Mouse (Mus musculus) thymus, adult 18-20 months (tissue): ENCODE results near the gene Atat1.

Experiments
- DNase-seq, 2 experiments: peaks; one replicate each; pipeline ENCODE4 v3.0.0; 2022; ENCODE audit warnings: mixed read lengths in 2 of 2

The Atat1 gene

GRCm38 (mm10) chr17:35917463-35918251, 7.8 kb upstream of the Atat1 start:
- no peak for DNase-seq

GRCm38 (mm10) chr17:35917143-35917462, 7.2 kb upstream of the Atat1 start:
- peak in 1 of 2 experiments; percentile 56 for DNase-seq

DNA sequence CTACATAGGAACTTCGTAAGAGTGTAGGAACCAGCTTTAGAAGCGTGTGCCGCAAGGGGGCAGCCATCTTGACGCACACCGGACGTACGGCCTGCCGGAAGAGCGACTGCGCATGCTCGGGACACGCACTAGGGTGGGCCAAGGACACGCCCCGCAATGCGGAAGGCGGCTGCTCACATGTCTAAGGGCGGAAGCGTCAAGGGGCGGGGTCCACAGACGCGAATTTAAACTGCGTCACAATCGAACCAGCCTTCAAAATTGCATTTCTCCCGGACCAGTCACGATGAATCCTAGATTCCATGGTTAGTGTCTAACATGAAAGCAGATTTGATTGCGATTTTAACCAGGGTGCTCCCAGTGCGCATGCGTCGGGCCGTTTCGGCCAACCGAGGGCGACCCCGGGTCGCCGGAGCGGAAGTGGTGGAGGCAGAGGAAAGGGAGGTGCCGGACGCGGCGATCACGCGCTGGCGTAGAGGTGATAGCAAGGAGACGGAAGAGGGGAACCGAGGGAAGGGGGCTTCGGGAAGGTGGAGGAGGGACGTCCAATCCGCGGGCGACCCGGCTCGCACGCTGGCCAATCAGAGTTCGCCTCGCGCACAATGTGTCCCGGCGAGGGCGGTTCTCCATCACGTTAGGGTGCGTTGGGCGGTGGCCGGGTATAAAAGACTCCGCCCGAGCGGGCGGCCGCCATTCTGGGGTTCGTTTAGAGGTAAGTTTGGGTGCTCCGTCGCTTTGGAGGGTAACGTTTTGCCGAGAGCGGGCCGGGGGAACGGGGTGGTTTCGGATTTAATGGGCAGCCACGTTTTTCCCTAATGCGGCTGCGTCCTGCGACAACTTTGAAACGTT, 6.6 kb upstream of the Atat1 start, which contains the start of the genes Mrps18b and Ppp1r10:
Gene Mrps18b (minus strand): TSS at position 93 of the 846 bp plus-strand sequence.
Gene Ppp1r10 (plus strand): TSS at position 138 of the 846 bp plus-strand sequence.
- peak; percentile 99 to 100 for DNase-seq

DNA sequence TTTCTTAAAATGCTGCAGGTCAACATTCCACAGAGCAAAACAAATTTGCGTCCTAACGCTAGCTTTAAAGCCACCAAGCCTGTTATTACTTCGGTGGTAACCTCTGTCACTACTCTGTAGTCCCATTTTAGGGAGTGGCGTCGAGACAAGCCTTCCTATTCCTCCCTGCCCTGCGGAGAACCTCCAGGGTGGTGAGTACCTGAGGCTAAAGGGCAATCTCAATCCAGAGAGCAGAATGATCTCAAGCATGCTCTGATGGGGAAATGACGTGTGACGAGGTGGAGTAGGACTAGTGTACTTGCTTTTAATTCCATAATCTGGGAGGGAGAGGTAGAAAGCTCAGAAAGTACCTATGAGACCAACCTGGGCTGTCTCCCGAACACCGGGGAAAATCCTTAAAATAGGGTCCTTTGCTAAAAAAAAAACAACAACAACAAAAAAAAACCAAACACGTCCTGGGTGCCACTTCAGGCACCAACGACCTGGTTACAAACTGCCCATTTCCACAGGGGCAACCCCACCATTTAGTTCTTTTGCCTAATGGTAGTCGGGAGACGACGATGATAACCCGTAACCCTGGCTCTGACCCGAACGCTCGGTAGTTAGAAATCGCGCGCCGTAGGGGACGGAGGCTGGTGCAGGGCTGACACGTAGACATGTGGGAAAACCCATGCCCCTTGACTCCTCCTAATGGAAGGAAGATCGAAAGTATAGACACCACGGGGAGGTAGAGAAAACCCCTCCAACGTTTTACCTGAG, 5.8 kb upstream of the Atat1 start:
- DNase-seq = no peak

- no peak for DNase-seq
Measured at GRCm38 (mm10) chr17:35914975-35915374, 5.1 kb upstream of the Atat1 start.

DNA sequence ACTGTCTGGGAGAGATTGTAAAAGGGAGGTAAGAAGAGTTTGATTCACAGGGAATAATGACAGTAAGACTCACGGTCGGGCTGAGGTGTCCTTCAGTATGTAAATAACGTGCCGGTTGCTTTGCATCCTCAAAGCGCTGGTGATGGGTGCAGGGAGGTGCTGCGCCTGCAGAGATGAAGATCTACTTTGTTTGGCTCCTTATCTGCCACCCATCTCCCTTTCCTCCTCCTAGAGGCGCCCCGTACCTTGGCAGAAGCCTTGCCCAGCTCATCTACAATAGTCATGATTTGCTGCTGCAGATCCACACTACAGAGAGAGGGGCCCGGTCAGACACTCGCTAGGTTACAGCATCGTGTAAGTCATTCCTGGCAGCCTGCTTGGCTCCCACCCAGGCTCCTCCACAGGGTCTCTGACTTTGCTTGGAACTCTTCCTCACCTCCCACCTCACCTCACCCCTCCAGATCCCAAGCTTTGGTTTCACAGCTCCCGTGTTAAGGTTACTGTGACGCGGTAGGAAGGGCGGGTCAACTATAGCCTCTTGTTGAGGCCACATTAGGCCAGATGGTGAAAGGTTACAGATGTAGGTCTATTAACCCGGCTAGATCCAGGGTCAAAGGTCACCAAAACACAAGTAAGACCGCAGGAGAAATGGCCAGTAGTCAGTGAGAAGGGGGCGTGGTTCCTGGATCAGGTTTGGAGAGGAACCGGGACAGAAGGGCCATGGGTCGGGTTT, 523 bp downstream of the Atat1 start:
- DNase-seq = no peak

DNA sequence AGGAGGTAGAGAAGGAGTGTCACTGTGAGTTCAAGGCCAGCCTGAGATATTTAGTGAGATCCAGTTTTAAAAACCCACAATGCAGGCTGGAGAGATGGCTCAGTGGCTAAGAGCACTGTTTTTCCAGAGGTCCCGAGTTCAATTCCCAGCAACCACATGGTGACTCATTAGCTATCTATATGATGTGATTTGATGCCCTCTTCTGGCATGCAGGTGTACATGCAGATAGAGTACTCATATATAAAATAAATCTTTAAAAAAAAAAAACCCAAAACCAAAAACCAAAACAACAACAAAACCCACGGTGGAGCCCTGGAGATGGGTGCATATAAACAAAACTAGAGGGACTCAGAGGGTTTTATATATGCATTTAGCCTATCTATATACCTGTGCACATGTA, 2.3 kb downstream of the Atat1 start:
- DNase-seq = no peak

DNA sequence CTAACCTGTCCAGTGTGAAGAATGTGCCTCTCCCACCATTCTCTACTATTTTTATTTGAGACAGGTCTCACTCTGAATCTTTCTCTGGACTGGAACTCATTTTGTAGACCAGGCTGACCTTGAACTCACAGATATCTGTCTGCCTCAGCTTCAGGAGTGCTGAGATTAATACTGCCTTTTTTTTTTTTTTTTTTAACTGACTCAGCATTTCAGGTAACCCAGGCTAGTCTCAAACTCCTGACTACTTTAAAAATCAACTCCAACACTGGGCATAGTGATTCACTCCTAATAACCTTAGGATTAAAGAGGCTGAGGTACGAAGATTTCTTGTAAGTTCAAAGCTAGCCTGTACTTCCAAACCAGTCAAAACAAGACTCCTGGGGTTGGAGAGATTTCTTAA, 4.3 kb downstream of the Atat1 start:
- DNase-seq = no peak

DNA sequence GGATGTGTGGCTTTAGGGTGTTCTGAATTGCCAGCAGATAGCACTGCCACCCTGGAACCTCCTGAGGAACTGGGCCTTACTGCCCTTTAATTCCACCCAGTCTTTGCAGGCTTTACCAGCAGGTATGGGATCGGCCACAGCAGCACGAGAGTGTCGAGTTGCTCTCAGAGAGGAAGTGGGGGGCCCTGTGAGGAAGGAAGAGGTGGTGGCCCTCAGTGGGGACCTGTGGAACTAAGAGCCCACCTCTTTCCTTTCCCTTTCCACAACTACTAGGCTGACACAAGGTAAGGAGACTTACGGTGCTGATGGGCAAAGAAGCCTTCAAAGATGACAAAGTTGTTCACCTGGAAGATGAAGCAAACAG, 5.9 kb downstream of the Atat1 start:
- no peak for DNase-seq

DNA sequence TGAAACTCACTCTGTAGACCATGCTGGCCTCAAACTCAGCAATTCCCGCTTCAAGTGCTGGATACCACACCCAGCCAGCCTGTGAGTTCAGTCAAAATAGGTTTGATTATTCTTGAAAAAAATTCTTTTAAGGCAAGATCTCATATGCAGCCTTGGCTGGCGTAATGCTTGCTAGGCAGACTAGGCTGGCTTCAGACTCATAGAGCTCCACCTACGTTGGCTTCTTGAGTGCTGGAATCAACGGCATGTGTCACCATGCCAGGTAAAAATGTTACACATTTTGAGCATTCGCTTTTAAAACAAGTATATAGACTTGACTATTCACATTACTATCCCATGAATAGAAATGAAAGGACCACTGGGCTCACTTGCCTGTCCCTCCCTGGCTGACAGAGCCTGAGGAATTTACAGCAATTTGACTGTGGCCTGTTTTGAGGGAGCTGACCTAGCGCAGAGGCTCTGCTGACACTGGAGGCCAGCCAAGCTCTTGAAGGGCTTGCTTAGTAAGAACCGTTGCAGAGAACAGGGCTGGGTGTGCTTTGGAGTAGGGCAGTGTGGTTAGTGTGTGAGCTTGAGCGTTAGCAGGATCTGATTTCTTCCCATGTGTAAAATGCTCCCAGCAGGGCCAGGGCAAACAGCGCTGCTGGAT, 6.4 kb downstream of the Atat1 start:
- no peak for DNase-seq

DNA sequence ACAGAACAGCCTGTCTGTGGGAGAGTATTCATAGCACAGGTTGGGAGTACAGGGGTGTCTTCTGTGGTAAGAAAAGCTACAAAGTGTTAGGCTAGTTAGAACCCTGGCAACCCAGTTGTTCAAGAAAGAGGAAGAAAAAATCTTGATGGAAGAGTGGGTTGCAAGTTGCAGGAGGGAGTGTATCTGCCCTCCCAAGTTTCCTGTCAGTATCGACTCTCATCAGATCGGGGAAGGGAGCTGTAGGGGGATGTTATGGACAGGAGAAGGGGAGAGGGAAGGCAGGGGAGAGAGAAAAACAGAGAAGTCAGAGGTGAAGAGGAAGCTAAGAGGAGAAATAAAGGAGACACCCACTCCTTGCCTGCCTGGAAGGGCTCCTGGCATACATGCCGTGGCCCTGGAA, 9.2 kb downstream of the Atat1 start:
- no peak for DNase-seq

DNA sequence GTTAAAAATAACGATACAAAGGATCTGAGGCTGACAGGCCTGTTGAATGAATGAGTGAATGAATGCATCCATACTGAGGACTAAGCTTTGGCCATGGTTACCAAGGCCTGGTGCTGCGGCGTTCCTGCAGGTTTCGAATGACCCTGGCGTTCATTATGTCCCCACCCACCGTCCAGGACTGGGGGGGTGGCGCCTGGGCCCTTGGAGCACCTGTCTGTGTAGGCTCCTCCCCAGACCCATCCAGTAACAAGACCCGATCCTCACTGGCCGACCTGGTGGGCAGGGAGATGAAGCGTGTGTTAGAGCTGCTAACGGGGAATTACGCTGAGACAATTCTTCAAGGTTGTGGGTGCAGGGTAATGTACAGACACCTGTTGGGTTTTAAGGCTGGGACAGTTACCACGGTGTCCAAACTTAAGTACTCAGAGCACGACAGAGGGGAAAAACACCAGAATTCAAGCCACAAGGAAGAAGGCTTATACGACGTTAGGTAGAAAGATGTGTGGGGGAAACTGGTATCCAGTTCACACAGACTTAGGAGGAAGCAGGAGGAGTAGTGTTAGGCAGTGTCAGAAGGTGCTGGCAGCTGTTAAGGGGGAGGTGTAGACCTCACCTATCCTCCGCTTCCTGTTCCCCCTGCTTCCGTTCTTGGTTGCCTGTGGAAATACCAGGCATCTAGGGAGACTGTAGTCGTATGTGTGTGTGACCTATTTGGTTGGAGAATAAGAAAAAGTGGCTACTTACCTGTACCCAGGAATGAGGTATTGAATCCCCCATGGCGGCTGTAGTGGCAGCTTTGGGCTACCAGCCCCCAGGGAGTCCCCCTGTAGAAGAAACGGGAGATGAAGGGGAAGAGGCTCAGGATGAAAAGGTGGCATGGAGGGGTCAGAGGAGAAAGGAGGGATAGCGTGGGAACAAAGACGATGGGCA, 12.0 kb downstream of the Atat1 start:
- no peak for DNase-seq

- DNase-seq = peak; percentile 84 to 88
Measured at GRCm38 (mm10) chr17:35896781-35897643, 12.9 kb downstream of the Atat1 start, which contains the start of gene 2310061I04Rik. Gene 2310061I04Rik (minus strand): TSS chr17:35897431.

GRCm38 (mm10) chr17:35887725-35888124, 22.1 kb downstream of the Atat1 start:
- no peak for DNase-seq

GRCm38 (mm10) chr17:35883777-35884176, 26.1 kb downstream of the Atat1 start:
- no peak for DNase-seq

DNA sequence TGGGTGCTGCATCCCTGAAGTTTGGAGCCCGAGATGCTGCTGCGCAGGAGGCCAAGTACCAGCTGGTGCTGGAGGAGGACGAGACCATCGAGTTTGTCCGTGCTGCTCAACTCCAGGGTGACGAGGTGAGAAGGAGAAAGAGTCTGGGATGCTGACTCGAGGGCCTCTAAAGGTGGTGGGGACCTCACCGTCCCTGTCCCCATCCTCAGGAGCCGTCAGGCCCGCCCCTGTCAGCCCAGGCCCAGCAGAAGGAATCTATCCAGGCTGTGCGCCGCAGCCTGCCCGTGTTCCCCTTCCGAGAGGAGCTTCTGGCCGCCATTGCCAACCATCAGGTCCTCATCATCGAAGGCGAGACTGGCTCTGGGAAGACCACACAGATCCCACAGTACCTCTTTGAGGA, 27.0 kb downstream of the Atat1 start:
- no peak for DNase-seq

- peak; percentile 86 to 92 for DNase-seq
Measured at GRCm38 (mm10) chr17:35879245-35880057, 30.4 kb downstream of the Atat1 start, which contains the start of gene Dhx16. Gene Dhx16 (plus strand): TSS chr17:35879819.

- no peak for DNase-seq
Measured at GRCm38 (mm10) chr17:35874721-35875120, 35.2 kb downstream of the Atat1 start.
